Mouse (Mus musculus) liver, embryonic 13.5 days (tissue): ENCODE data around the gene Tmem52. TPM values are rescaled to one million over a fixed set of nuclear protein-coding genes. Genes with fewer than 3 reads are reported as not detected.

Source experiments
- ATAC-seq: fragments of 200-750 bp; cut with Nextera tagmentation; 2 replicates; pipeline ENCODE4 v1.8.0; 2017; ENCODE audit warnings: low read depth, mild to moderate bottlenecking, moderate number of reproducible peaks, moderate library complexity
- DNase-seq: peaks from one replicate; pipeline ENCODE4 v3.0.0; 2022
- H3K27ac ChIP-seq: fragments of 300-500 bp; sonication (generic); 2 replicates; pipeline ENCODE4 v1.5.1; 2015; ENCODE audit warnings: moderate library complexity, mild to moderate bottlenecking, inconsistent platforms
- H3K27me3 ChIP-seq: fragments of 300-500 bp; sonication (generic); 2 replicates; pipeline ENCODE4 v1.6.1; 2015; ENCODE audit warnings: mild to moderate bottlenecking, inconsistent platforms
- H3K36me3 ChIP-seq: fragments of 300-500 bp; sonication (generic); 2 replicates; pipeline ENCODE4 v1.6.1; 2015; ENCODE audit warnings: mild to moderate bottlenecking, inconsistent platforms
- H3K4me1 ChIP-seq: fragments of 300-500 bp; sonication (generic); replicated peaks from 2 replicates; pipeline ENCODE4 v1.6.1; 2015; ENCODE audit warnings: inconsistent platforms
- H3K4me2 ChIP-seq: fragments of 300-500 bp; sonication (generic); 2 replicates; pipeline ENCODE4 v1.6.1; 2015; ENCODE audit warnings: inconsistent platforms, mild to moderate bottlenecking, moderate library complexity
- H3K4me3 ChIP-seq: fragments of 300-500 bp; sonication (generic); replicated peaks from 2 replicates; pipeline ENCODE4 v1.5.1; 2015; ENCODE audit warnings: mild to moderate bottlenecking, inconsistent platforms
- H3K9ac ChIP-seq: fragments of 300-500 bp; sonication (generic); 2 replicates; pipeline ENCODE4 v1.6.1; 2015; ENCODE audit warnings: mild to moderate bottlenecking, inconsistent platforms
- H3K9me3 ChIP-seq: fragments of 300-500 bp; sonication (generic); replicated peaks from 2 replicates; pipeline ENCODE4 v1.6.1; 2016; ENCODE audit warnings: inconsistent platforms
- WGBS: fragments of 180-500 bp; shearing (Covaris S2); methylation state at CpG from one replicate; pipeline ENCODE4 v1.1.7; 2015; ENCODE audit not compliant: insufficient replicate concordance; 5-methylcytosine and 5-hydroxymethylcytosine counted together
- polyA plus RNA-seq: library from polyadenylated mRNA; unstranded; fragments of >200 nt; fragmentation: Nextera tagmentation; extraction: Ambion mirVana; gene quantifications from 2 replicates; pipeline ENCODE4 v1.2.1, GENCODE M21; 2015

The Tmem52 gene
- polyA plus RNA-seq, 1 experiment from 2014 or later = not detected

- Histone ChIP-seq H3K9ac (no peak overlapping the region), H3K4me1 (no peaks in the 10 kb centered on the region), H3K27me3 (peaks cover 11% of the 10 kb centered on the region; the same call in 1 of the 2 replicates), H3K27ac (no peak overlapping the region), H3K36me3 (no peaks in the 10 kb centered on the region), H3K4me2 (no peak overlapping the region), H3K9me3 (no peaks in the 10 kb centered on the region), H3K4me3 (no peak overlapping the region)
- WGBS = 62% methylated on average over 13 of the region's 13 CpGs
- DNase-seq = no peak
- no peak for ATAC-seq
These were observed 5.9 kb upstream of the Tmem52 start for GRCm38 (mm10) chr4:155463050-155463449.

DNA sequence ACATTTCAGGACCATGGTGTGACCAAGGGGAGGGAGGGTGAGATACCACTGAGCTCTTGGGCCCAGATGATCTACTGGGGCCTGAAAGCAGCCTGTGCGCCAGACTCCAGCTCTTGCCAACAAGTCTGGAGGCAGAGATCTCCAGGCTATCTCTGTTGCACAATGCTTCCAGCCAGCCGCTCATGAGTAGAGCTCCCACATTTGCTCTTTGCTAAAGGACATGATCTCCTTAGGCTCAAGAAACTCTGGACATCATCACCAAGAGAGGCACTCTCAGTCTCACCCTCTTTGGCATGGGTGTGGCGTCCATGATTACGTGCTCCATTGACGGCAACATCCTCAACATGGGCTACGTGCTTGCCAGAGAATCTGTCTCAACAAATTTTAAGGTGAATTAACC is 5.3 kb upstream of the Tmem52 start:
- Histone ChIP-seq H3K4me1 (peaks cover under 1% of the 10 kb centered on the region; the same call in 1 of the 2 replicates), H3K36me3 (no peaks in the 10 kb centered on the region), H3K27ac (no peak overlapping the region), H3K9me3 (no peaks in the 10 kb centered on the region), H3K9ac (no peak overlapping the region), H3K4me3 (no peak overlapping the region), H3K4me2 (no peak overlapping the region), H3K27me3 (peaks cover 16% of the 10 kb centered on the region; the same call in 1 of the 2 replicates)
- DNase-seq (no peak), ATAC-seq (no peak)
- WGBS = 75% methylated on average over 6 of the region's 6 CpGs

DNA sequence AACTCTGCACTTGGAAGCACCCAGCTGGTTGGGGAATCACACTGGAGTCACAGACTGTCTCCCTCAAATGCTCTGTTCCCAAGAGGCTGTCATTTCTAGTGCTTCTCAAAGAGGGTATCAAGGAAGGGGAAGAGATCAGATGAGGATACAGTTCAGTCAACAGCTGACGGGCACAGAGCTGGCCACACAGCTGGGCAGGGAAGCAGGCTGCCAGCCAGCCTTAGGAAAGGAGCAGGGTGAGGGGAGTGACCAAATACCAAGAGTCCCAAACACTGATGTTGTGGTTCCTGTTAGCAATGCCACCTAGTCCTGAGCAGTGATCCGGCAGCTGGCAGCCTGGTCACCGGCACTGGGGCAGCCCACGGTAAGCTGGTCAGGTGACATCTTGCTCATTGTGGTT is 4.9 kb upstream of the Tmem52 start:
- DNase-seq (no peak), ATAC-seq (no peak)
- Histone ChIP-seq H3K9me3 (no peaks in the 10 kb centered on the region), H3K27ac (no peak overlapping the region), H3K9ac (no peak overlapping the region), H3K4me1 (peaks cover 5% of the 10 kb centered on the region), H3K36me3 (no peaks in the 10 kb centered on the region), H3K4me2 (no peak overlapping the region), H3K27me3 (peaks cover 19% of the 10 kb centered on the region; the same call in 1 of the 2 replicates), H3K4me3 (no peak overlapping the region)
- 84% methylated on average over 4 of the region's 4 CpGs for WGBS

GRCm38 (mm10) chr4:155465607-155466006 is 3.3 kb upstream of the Tmem52 start:
- DNase-seq (no peak), ATAC-seq (no peak)
- H3K4me3 ChIP-seq = no peak overlapping the region
- peaks cover 34% of the 10 kb centered on the region for H3K27me3 ChIP-seq
- WGBS = 47% methylated on average over 6 of the region's 6 CpGs
- no peak overlapping the region for H3K9ac ChIP-seq
- no peaks in the 10 kb centered on the region for H3K36me3 ChIP-seq
- peaks cover 10% of the 10 kb centered on the region for H3K4me1 ChIP-seq
- H3K27ac ChIP-seq = no peak overlapping the region
- no peaks in the 10 kb centered on the region for H3K9me3 ChIP-seq
- H3K4me2 ChIP-seq = no peak overlapping the region

DNA sequence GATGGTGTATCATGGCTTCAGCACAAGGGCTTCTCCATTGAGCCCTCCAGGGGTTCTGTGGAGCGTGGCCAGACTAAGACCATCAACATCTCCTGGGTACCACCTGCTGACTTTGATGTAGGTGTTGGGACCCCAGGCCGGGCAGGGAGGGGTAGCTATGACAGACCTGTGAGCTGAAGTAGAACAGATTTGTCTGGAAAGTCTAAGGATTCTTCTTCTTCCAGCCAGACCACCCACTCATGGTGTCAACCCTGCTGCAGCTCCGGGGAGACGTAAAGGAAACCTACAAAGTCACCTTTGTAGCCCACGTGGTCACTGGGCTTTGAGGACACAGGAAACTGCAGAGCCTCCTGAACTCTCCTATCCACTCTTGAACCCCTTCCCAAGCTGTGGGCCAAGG is 2.8 kb upstream of the Tmem52 start:
- Histone ChIP-seq H3K4me1 (peaks cover 10% of the 10 kb centered on the region), H3K27me3 (peaks cover 37% of the 10 kb centered on the region), H3K36me3 (no peaks in the 10 kb centered on the region), H3K27ac (no peak overlapping the region), H3K9me3 (no peaks in the 10 kb centered on the region), H3K4me2 (no peak overlapping the region), H3K9ac (no peak overlapping the region), H3K4me3 (no peak overlapping the region)
- ATAC-seq = no peak
- no peak for DNase-seq
- WGBS = 66% methylated on average over 5 of the region's 5 CpGs

GRCm38 (mm10) chr4:155467237-155468010 is 1.5 kb upstream of the Tmem52 start:
- Histone ChIP-seq H3K4me2 (no peak overlapping the region), H3K4me1 (peaks cover 10% of the 10 kb centered on the region), H3K27me3 (peaks cover 39% of the 10 kb centered on the region), H3K4me3 (no peak overlapping the region), H3K9me3 (no peaks in the 10 kb centered on the region), H3K9ac (no peak overlapping the region), H3K36me3 (no peaks in the 10 kb centered on the region), H3K27ac (no peak overlapping the region)
- no peak for DNase-seq
- 52% methylated on average over 13 of the region's 13 CpGs for WGBS
- ATAC-seq = no peak

- no peaks in the 10 kb centered on the region for H3K36me3 ChIP-seq
- H3K4me3 ChIP-seq = peak overlapping the region; percentile 54
- H3K4me1 ChIP-seq = peaks cover 10% of the 10 kb centered on the region
- no peak for DNase-seq
- H3K27me3 ChIP-seq = peaks cover 39% of the 10 kb centered on the region
- no peaks in the 10 kb centered on the region for H3K9me3 ChIP-seq
- peak overlapping the region; percentile 73 for H3K4me2 ChIP-seq
- no peak overlapping the region for H3K9ac ChIP-seq
- ATAC-seq = no peak
- H3K27ac ChIP-seq = no peak overlapping the region
- WGBS = 66% methylated on average over 18 of the region's 18 CpGs
These were observed 812 bp downstream of the Tmem52 start for GRCm38 (mm10) chr4:155469590-155470262.

GRCm38 (mm10) chr4:155470263-155470953 is 1.5 kb downstream of the Tmem52 start:
- no peak for ATAC-seq
- no peaks in the 10 kb centered on the region for H3K36me3 ChIP-seq
- no peaks in the 10 kb centered on the region for H3K9me3 ChIP-seq
- no peak overlapping the region for H3K27ac ChIP-seq
- no peak overlapping the region for H3K4me3 ChIP-seq
- H3K27me3 ChIP-seq = peaks cover 39% of the 10 kb centered on the region
- H3K4me1 ChIP-seq = peaks cover 10% of the 10 kb centered on the region
- no peak for DNase-seq
- WGBS = 67% methylated on average over 16 of the region's 16 CpGs
- H3K4me2 ChIP-seq = no peak overlapping the region
- H3K9ac ChIP-seq = no peak overlapping the region

- WGBS = 76% methylated on average over 7 of the region's 7 CpGs
- peaks cover 39% of the 10 kb centered on the region for H3K27me3 ChIP-seq
These were observed 2.1 kb downstream of the Tmem52 start for GRCm38 (mm10) chr4:155470997-155471396.

GRCm38 (mm10) chr4:155471406-155471805 is 2.5 kb downstream of the Tmem52 start:
- ATAC-seq (no peak), DNase-seq (no peak)
- Histone ChIP-seq H3K4me3 (no peak overlapping the region), H3K9me3 (no peaks in the 10 kb centered on the region), H3K4me1 (peaks cover 10% of the 10 kb centered on the region), H3K4me2 (no peak overlapping the region), H3K9ac (no peak overlapping the region), H3K36me3 (no peaks in the 10 kb centered on the region), H3K27me3 (peaks cover 39% of the 10 kb centered on the region), H3K27ac (no peak overlapping the region)
- WGBS = 73% methylated on average over 7 of the region's 7 CpGs

More at GRCm38 (mm10) chr4:155470997-155471396, 2.1 kb downstream of the Tmem52 start:
- no peaks in the 10 kb centered on the region for H3K9me3 ChIP-seq
- no peak overlapping the region for H3K27ac ChIP-seq
- no peak overlapping the region for H3K4me3 ChIP-seq
- no peak overlapping the region for H3K4me2 ChIP-seq
- no peaks in the 10 kb centered on the region for H3K36me3 ChIP-seq
- peaks cover 10% of the 10 kb centered on the region for H3K4me1 ChIP-seq
- no peak for ATAC-seq
- no peak overlapping the region for H3K9ac ChIP-seq
- no peak for DNase-seq

- ATAC-seq = no peak
These were observed 3.9 kb downstream of the Tmem52 start for GRCm38 (mm10) chr4:155472716-155473290.

More at GRCm38 (mm10) chr4:155472716-155473290, 3.9 kb downstream of the Tmem52 start:
- H3K36me3 ChIP-seq = no peaks in the 10 kb centered on the region
- no peak overlapping the region for H3K9ac ChIP-seq
- no peak overlapping the region for H3K4me3 ChIP-seq
- no peaks in the 10 kb centered on the region for H3K9me3 ChIP-seq
- no peak overlapping the region for H3K4me2 ChIP-seq
- peaks cover 10% of the 10 kb centered on the region for H3K4me1 ChIP-seq
- no peak overlapping the region for H3K27ac ChIP-seq
- peaks cover 37% of the 10 kb centered on the region for H3K27me3 ChIP-seq
- 54% methylated on average over 3 of the region's 3 CpGs for WGBS
- no peak for DNase-seq
